Mouse (Mus musculus) forebrain, embryonic 12.5 days (tissue): ENCODE measurements around the gene Fga. TPM values are rescaled to one million over a fixed set of nuclear protein-coding genes. Genes with fewer than 3 reads are reported as not detected.
A peak's percentile ranks its signal among the peaks of the same experiment; 100 is the strongest.

Experiments used
- ATAC-seq: fragments of 200-750 bp; cut with Nextera tagmentation; 2 replicates; pipeline ENCODE4 v1.8.0; 2017; ENCODE audit warnings: moderate TSS enrichment; ENCODE audit not compliant: low FRiP score
- H3K27ac ChIP-seq: fragments of 300-500 bp; sonication (generic); 2 replicates; pipeline ENCODE4 v1.5.1; 2016; ENCODE audit warnings: mild to moderate bottlenecking
- H3K27me3 ChIP-seq: fragments of 300-500 bp; sonication (generic); 2 replicates; pipeline ENCODE4 v1.6.1; 2016; ENCODE audit warnings: mild to moderate bottlenecking
- H3K36me3 ChIP-seq: fragments of 300-500 bp; sonication (generic); replicated peaks from 2 replicates; pipeline ENCODE4 v1.6.1; 2016; ENCODE audit warnings: mild to moderate bottlenecking
- H3K4me1 ChIP-seq: fragments of 300-500 bp; sonication (generic); 2 replicates; pipeline ENCODE4 v1.6.1; 2016
- H3K4me2 ChIP-seq: fragments of 300-500 bp; sonication (generic); 2 replicates; pipeline ENCODE4 v1.6.1; 2016; ENCODE audit warnings: mild to moderate bottlenecking, moderate library complexity
- H3K4me3 ChIP-seq: fragments of 300-500 bp; sonication (generic); replicated peaks from 2 replicates; pipeline ENCODE4 v1.5.1; 2016; ENCODE audit warnings: mild to moderate bottlenecking
- H3K9ac ChIP-seq: fragments of 300-500 bp; sonication (generic); 2 replicates; pipeline ENCODE4 v1.6.1; 2016; ENCODE audit warnings: mild to moderate bottlenecking
- H3K9me3 ChIP-seq: fragments of 300-500 bp; sonication (generic); 2 replicates; pipeline ENCODE4 v1.6.1; 2016
- WGBS: fragments of 180-500 bp; shearing (Covaris S2); methylation state at CpG from one replicate; pipeline ENCODE4 v1.1.7; 2016; 5-methylcytosine and 5-hydroxymethylcytosine counted together
- polyA plus RNA-seq: library from polyadenylated mRNA; unstranded; fragments of >200 nt; fragmentation: Nextera tagmentation; extraction: Ambion mirVana; gene quantifications from 2 replicates; pipeline ENCODE4 v1.2.1, GENCODE M21; 2016

Gene Fga
- polyA plus RNA-seq: not detected in 2 replicates

DNA sequence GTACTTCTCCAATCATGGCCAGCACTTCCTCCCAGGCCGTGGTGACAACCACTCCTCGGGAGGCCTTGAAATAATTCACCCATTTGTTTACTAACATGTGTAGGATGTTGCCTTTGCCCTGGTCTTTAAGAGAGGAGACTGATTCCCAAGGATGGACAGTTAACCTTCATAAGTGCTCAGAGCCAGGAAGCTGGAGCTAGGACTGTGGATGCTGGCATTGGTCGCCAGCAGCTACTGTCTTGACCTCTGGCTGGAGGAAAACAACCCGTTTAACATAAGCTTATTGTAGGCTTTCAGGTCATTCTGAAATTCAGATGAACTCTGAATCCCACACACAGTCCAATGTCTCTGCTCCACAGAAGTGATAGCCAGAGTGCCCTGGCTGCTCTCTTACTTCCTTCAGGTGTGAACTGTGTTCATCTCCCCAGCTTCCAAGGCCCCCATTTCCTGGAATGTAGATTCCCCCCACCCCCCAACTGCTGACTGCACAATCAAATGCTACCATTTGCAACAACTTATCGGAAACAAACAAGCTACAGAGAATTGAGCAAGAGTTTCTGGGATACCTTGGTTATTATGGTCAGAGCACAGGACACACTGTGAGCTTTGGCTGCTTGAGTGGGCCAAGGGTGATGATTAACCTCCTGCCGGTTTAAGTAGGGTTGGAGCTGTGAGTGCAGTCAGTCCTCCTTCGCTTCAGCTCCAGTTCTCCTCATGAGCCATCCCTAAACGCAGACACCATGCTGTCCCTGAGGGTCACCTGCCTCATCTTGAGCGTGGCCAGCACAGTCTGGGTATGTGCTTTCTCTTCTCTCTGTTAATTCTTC is at the start of gene Fga:
TSS of gene Fga (plus strand) at position 602 of the 827 bp plus-strand sequence.
- 81% methylated on average over 9 of the region's 9 CpGs for WGBS
- ATAC-seq: no peak
- Histone ChIP-seq H3K9me3 (no peaks in the 10 kb centered on the region), H3K27me3 (no peaks in the 10 kb centered on the region), H3K36me3 (no peaks in the 10 kb centered on the region), H3K9ac (no peak within 1 kb of the TSS), H3K4me2 (no peak within 1 kb of the TSS), H3K4me1 (no peaks in the 10 kb centered on the region), H3K4me3 (no peak within 1 kb of the TSS), H3K27ac (no peak within 1 kb of the TSS)

DNA sequence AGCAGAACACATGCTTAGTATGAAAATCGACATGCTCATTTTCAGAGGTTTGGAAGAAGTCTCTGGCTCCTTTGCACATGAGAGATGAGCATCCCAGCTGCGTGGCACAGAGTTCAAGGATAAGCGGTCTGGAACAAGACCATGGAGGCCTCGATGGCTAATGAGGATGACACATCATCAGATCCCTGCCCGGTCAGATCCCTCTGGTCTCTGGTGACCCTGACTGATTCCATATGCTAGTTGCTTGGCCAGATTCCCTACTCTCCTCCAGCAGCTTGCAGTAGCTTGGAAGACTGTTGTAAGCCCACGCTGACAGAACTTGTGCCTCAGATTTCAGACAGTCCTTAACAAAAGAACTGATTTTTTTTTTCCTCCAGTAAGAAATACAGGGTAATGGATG is 45.1 kb upstream of the Fga start:
- H3K36me3 ChIP-seq: no peaks in the 10 kb centered on the region
- H3K27me3 ChIP-seq: no peaks in the 10 kb centered on the region
- no peak overlapping the region for H3K4me2 ChIP-seq
- H3K27ac ChIP-seq: no peak overlapping the region
- no peaks in the 10 kb centered on the region for H3K9me3 ChIP-seq
- WGBS: 89% methylated on average over 6 of the region's 6 CpGs
- no peak overlapping the region for H3K9ac ChIP-seq
- H3K4me3 ChIP-seq: no peak overlapping the region
- no peaks in the 10 kb centered on the region for H3K4me1 ChIP-seq
- no peak for ATAC-seq

DNA sequence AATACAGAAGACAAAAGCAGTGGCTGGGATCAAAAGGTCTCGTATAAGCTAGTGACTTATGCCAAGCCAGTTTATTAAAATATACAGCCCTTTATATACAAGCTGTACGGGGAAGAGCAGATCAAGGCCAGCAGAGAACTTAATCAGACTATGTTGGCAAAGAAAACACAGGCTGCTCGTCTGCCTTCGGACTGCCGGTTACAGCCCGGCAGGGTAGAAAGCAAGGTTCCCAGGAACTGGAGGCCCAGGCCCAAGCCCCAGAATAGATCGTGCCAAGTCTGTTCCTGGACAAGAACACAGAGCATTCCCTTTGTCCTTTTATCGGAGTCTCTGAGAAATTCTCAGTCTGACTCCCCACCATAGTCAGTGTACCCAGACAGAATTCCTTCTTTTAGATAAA is 44.0 kb upstream of the Fga start:
- WGBS: 89% methylated on average over 8 of the region's 8 CpGs
- Histone ChIP-seq H3K36me3 (no peaks in the 10 kb centered on the region), H3K4me1 (no peaks in the 10 kb centered on the region), H3K4me3 (no peak overlapping the region), H3K9me3 (no peaks in the 10 kb centered on the region), H3K27ac (no peak overlapping the region), H3K9ac (no peak overlapping the region), H3K4me2 (no peak overlapping the region), H3K27me3 (no peaks in the 10 kb centered on the region)
- no peak for ATAC-seq

DNA sequence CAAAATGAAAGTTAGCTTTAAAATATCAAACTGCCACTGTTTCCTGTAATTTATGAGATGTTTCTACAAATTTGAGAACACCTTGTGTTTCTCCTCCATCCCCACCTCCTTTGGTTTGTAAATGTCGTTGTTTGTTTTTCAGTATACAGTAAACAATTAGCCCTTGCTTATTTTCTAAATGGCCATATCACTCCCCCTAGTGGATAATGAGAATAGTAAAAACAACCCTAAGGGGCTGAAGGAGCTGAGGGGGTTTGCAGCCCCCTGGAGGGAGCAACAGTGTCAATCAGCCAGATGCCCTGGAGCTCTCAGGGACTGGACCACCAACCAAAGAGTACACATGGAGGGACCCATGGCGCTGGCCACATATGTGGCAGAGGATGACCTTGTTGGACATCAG is 41.0 kb upstream of the Fga start:
- WGBS: 83% methylated on average over 2 of the region's 2 CpGs
- ATAC-seq: no peak

DNA sequence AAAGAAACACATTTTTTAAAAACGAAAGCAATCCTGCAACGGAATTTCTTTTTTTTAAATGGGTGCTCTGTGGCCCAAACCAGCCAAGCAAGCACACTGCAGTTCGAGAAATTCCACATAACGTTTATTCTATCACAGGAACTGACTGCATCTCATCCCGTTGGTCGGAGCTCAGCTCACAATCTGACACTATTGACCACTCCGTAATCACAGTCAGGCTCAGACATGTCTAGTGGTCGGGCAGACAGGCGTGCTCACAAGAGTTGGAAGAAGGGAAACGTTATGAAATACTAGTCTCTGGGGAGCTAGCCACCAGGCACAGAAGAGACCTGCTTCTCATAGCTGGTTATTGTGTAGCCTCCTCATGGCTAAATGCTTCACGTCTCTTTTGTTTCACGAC is 33.9 kb upstream of the Fga start:
- ATAC-seq: no peak
- Histone ChIP-seq H3K4me3 (no peak overlapping the region), H3K9ac (no peak overlapping the region), H3K27ac (no peak overlapping the region), H3K36me3 (no peaks in the 10 kb centered on the region), H3K9me3 (no peaks in the 10 kb centered on the region), H3K4me2 (no peak overlapping the region), H3K27me3 (peaks cover 27% of the 10 kb centered on the region), H3K4me1 (peaks cover 3% of the 10 kb centered on the region; the same call in 1 of the 2 replicates)
- 86% methylated on average over 12 of the region's 12 CpGs for WGBS

More for the DNA sequence above, 41.0 kb upstream of the Fga start:
- H3K4me1 ChIP-seq: no peaks in the 10 kb centered on the region
- no peaks in the 10 kb centered on the region for H3K9me3 ChIP-seq
- H3K4me3 ChIP-seq: no peak overlapping the region
- H3K27me3 ChIP-seq: no peaks in the 10 kb centered on the region
- no peak overlapping the region for H3K4me2 ChIP-seq
- no peak overlapping the region for H3K9ac ChIP-seq
- no peak overlapping the region for H3K27ac ChIP-seq
- H3K36me3 ChIP-seq: no peaks in the 10 kb centered on the region

DNA sequence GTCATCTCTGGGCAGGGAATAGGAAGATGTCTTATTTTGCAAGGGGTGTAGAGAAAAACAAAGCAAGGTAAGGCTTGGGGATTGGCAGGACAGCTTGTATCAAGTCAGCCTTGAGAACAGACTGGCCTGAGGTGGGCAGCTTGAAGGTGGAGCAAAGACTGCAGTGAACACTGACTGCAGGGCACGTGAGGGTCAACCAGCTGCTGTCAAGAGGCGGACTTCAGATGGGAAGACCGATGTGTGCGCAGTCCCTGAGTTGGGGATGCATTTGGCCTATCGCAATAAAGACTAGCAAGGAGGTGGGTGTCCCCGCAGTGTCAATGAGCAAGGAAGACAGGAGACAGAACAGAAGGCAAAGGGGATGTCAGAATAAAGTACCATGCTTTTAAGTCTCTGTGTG is 32.9 kb upstream of the Fga start:
- H3K4me3 ChIP-seq: no peak overlapping the region
- 91% methylated on average over 6 of the region's 6 CpGs for WGBS
- H3K27me3 ChIP-seq: peaks cover 34% of the 10 kb centered on the region

DNA sequence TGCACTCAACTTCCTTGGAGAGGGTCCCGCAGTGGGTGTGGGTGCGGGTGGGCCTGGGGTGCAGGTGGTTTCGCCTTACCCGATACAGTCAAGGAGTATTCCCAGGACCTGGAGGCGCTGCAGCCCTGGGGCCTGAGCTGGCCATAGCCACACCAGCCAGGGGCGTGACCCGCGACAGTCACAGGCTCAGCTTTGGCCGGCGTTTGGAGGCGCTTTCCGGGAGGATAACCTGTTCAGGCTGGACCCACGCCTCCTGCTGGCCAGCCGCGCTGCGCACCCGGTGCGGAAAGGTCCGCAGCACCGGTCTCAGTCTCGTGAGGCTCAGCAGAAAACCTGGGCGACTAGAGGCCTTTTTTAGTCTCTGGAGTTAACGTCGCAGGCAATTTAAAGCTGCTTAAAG is 30.5 kb upstream of the Fga start:
- peaks cover 37% of the 10 kb centered on the region for H3K27me3 ChIP-seq
- 2% methylated on average over 24 of the region's 24 CpGs for WGBS
- peak; percentile 62 for ATAC-seq
- peak overlapping the region; percentile 24 for H3K4me3 ChIP-seq
- peaks cover 7% of the 10 kb centered on the region; the same call in 1 of the 2 replicates for H3K4me1 ChIP-seq
- H3K27ac ChIP-seq: no peak overlapping the region
- no peaks in the 10 kb centered on the region for H3K9me3 ChIP-seq
- peak overlapping the region; percentile 56 for H3K4me2 ChIP-seq
- no peak overlapping the region for H3K9ac ChIP-seq
- H3K36me3 ChIP-seq: no peaks in the 10 kb centered on the region

More for the DNA sequence above, 32.9 kb upstream of the Fga start:
- no peaks in the 10 kb centered on the region for H3K36me3 ChIP-seq
- no peak overlapping the region for H3K9ac ChIP-seq
- no peak overlapping the region for H3K4me2 ChIP-seq
- ATAC-seq: no peak
- H3K9me3 ChIP-seq: no peaks in the 10 kb centered on the region
- no peak overlapping the region for H3K27ac ChIP-seq
- peaks cover 3% of the 10 kb centered on the region; the same call in 1 of the 2 replicates for H3K4me1 ChIP-seq

DNA sequence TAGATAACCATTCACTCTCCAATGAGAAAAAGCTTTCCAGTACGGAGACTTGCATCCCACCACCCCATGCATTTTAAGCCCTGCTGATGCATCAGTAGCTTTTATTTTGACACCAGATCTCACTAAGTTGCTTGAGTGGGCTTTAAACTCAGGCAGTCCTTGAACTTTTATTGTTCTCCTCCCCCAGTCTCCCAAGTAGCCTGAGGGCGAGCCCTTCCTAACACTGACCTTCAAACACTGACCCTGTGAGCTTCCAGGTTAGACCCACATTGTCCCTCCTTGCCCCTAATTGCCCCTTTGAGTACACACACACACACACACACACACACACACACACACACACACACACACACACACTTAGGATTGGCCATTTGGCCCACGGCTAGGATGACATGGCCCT is 29.2 kb upstream of the Fga start:
- peaks cover 37% of the 10 kb centered on the region for H3K27me3 ChIP-seq
- no peak overlapping the region for H3K4me3 ChIP-seq
- H3K4me1 ChIP-seq: peaks cover 7% of the 10 kb centered on the region; the same call in 1 of the 2 replicates
- H3K27ac ChIP-seq: no peak overlapping the region
- ATAC-seq: no peak
- H3K4me2 ChIP-seq: no peak overlapping the region
- no peak overlapping the region for H3K9ac ChIP-seq
- WGBS: 72% methylated on average over 3 of the region's 3 CpGs
- no peaks in the 10 kb centered on the region for H3K9me3 ChIP-seq
- H3K36me3 ChIP-seq: no peaks in the 10 kb centered on the region

DNA sequence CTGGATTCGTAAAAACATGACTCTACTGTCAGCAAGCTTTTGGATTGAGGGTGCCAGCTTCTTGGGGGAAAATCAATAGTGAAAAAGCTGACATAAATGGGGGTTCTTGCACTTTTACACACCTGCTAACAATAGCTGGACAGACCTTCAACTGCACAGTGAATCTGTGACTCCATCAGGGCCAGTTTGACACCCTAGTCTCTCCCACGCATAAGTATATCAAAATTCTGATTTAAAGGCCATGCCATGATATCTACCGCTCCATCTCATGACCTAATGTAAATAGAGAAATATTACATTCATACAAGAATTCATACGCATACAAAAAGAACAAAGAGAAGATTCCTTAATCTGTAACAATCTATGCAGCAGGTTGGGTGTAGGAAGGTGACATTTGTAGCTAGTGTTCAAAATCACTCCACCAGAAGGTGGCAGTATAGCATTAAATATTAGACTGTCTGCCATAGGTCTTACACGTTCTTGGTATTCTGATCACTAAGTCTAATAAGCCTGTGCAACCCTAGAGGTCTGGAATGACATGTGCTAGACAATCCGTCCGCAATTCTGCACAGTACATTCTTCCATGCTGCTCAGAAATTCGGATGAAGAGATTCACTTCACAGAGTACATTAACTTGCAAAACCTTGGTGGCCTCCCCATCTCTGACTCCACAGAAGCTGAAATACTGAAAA is 27.0 kb upstream of the Fga start:
- ATAC-seq: peak; percentile 87
- H3K27me3 ChIP-seq: peaks cover 30% of the 10 kb centered on the region
- H3K9me3 ChIP-seq: no peaks in the 10 kb centered on the region
- H3K36me3 ChIP-seq: no peaks in the 10 kb centered on the region
- H3K27ac ChIP-seq: no peak overlapping the region
- no peak overlapping the region for H3K9ac ChIP-seq
- no peak overlapping the region for H3K4me3 ChIP-seq
- WGBS: 32% methylated on average over 8 of the region's 8 CpGs
- H3K4me1 ChIP-seq: peaks cover 7% of the 10 kb centered on the region; the same call in 1 of the 2 replicates
- no peak overlapping the region for H3K4me2 ChIP-seq

DNA sequence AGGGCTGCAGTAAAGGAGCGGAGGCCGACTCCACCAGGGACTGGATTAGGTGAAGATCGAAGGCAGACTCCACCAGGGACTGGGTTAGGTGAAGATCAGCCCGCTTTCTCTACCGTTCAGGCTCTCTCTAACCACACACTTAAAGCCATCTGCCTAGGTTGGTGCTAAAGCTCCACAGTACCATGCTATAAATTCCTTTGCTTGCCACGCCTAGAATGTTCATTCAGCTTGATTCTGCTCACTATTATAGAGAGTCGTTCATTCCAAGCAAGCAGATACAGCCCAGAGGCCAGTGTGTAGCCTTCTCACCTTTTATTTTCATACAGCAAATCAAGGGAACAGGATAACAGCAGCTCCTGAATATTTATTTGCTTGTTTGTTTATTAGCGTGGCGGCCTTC is 25.9 kb upstream of the Fga start:
- 84% methylated on average over 9 of the region's 9 CpGs for WGBS
- Histone ChIP-seq H3K27me3 (peaks cover 29% of the 10 kb centered on the region), H3K4me3 (no peak overlapping the region), H3K4me1 (peaks cover 7% of the 10 kb centered on the region; the same call in 1 of the 2 replicates), H3K9ac (no peak overlapping the region), H3K36me3 (no peaks in the 10 kb centered on the region), H3K9me3 (no peaks in the 10 kb centered on the region), H3K27ac (no peak overlapping the region), H3K4me2 (no peak overlapping the region)
- ATAC-seq: no peak

DNA sequence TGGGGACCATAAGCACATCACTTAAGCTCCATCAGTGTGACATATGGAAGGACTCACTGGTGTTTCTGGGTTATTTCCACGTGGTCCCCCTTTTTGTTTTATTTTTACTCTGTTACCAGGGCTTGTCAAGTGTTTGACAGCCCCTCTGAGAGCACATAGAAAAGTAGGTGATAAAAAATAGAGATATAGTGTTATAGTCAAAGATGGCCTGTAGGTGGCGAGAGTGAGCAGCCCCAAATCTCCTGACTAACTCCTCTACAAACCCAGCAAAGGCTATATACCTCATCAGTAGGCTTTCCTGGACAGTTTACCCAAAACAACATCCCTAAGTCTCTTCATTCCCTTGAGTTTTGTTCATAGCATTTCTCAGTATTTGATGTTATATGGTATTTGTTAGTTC is 23.7 kb upstream of the Fga start:
- Histone ChIP-seq H3K4me1 (peaks cover 4% of the 10 kb centered on the region; the same call in 1 of the 2 replicates), H3K36me3 (no peaks in the 10 kb centered on the region), H3K9me3 (no peaks in the 10 kb centered on the region), H3K27me3 (peaks cover 8% of the 10 kb centered on the region), H3K4me3 (no peak overlapping the region), H3K9ac (no peak overlapping the region), H3K27ac (no peak overlapping the region), H3K4me2 (no peak overlapping the region)
- no peak for ATAC-seq
- 0% methylated on average over 2 of the region's 2 CpGs for WGBS

DNA sequence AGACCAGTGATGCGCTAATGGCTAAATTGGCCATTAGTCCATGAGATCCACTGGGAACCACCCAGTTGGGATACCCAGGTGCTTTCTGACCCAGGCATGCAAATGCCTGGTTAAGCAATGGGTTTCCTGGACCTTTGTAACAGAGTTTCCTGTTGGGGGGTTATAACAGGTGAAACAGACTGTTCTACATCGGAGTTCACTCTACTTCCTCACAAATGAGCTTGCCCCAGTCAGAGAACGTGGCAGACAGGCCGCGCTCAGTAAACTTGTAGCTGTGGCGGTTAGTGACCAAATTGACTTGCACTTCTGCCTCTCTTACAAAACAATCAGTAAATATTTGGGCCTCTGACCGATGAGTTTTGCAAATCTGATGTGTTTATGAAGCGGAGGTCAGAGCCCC is 22.8 kb upstream of the Fga start:
- no peak overlapping the region for H3K9ac ChIP-seq
- no peak overlapping the region for H3K4me2 ChIP-seq
- H3K36me3 ChIP-seq: no peaks in the 10 kb centered on the region
- H3K4me1 ChIP-seq: peaks cover 4% of the 10 kb centered on the region; the same call in 1 of the 2 replicates
- no peak overlapping the region for H3K4me3 ChIP-seq
- WGBS: 88% methylated on average over 8 of the region's 8 CpGs
- H3K27ac ChIP-seq: no peak overlapping the region
- H3K9me3 ChIP-seq: no peaks in the 10 kb centered on the region
- no peak for ATAC-seq
- 0 out of 2 replicates have a peak, but pooled peaks cover 3% of the 10 kb centered on the region for H3K27me3 ChIP-seq
